Mouse (Mus musculus) cortical plate, adult 2 months (tissue): ENCODE results near the gene 1700013F07Rik.

Experiments
- CTCF ChIP-seq: fragments of 200-500 bp; IDR thresholded peaks from 2 replicates; pipeline ENCODE4 v1.5.1; 2011; ENCODE audit warnings: mild to moderate bottlenecking, control low read depth, low read length; ENCODE audit not compliant: insufficient read depth; ENCODE audit errors: extremely low read depth
- POLR2A ChIP-seq: fragments of 200-500 bp; IDR thresholded peaks from 2 replicates; pipeline ENCODE4 v1.6.1; 2011; ENCODE audit warnings: mild to moderate bottlenecking, low read length, control low read depth; ENCODE audit not compliant: insufficient read depth; ENCODE audit errors: extremely low read depth

- TF ChIP-seq POLR2A (0 out of 2 replicates have a peak, but pooled peaks have one; percentile 4), CTCF (no peak)
These were observed 20.2 kb downstream of the 1700013F07Rik start for GRCm38 (mm10) chr3:108554111-108554561.
